Mouse (Mus musculus) natural killer cell, adult 2 months (primary cell): Measurements from ENCODE around the gene Snap29.

ENCODE experiments used
- DNase-seq, 2 experiments: peaks; one replicate each; pipeline ENCODE4 v3.0.0; 2022; ENCODE audit warnings: low spot score in 2 of 2

Snap29 gene

GRCm38 (mm10) chr16:17405736-17406443 is at the start of gene Snap29, which contains the start of gene Pi4ka:
Snap29 (plus strand) TSS chr16:17405986.
Pi4ka (minus strand) TSS chr16:17406314.
- peak; percentile 100 for DNase-seq

GRCm38 (mm10) chr16:17356031-17356430 is 49.8 kb upstream of the Snap29 start:
- DNase-seq = no peak

DNA sequence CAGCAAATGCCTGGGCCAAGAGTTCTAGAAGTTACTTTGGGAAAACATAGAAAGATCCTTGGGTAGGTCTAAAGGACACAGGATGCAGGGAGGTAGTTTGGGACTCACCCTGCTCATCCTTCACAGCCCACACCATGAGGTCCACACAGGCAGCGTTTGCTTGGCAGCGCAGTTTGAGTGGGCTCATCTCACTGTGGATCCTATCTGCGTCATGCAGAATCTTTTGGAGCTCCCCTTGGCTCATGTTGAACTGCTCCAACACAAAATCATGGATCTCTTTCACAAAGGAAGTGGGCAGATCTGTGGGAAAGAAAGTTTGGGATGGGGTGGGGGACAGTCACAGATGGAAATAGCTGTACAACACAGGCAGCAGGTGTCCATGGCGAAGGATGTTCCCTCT is 47.0 kb upstream of the Snap29 start:
- no peak for DNase-seq

DNA sequence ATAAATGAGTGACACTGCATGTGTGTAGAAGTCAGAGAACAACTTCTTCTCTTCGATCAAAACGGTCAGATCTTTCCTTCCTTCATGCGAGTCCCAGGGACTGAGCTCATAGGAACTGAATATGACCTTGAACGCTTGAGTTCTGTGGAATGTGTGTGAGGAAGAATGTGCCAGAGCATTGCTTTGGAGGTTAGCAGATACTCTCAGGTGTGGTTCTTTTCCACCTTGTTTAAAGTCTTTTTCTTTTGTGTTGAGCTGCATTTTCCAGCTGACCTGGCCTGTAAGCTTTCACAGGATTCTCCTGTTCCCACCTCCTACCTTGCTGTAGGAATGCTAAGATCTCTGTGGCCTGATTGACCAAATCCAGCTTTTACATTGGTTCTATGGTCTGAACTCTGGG is 23.5 kb upstream of the Snap29 start:
- no peak for DNase-seq

GRCm38 (mm10) chr16:17383594-17384326 is 22.0 kb upstream of the Snap29 start:
- DNase-seq = no peak

DNA sequence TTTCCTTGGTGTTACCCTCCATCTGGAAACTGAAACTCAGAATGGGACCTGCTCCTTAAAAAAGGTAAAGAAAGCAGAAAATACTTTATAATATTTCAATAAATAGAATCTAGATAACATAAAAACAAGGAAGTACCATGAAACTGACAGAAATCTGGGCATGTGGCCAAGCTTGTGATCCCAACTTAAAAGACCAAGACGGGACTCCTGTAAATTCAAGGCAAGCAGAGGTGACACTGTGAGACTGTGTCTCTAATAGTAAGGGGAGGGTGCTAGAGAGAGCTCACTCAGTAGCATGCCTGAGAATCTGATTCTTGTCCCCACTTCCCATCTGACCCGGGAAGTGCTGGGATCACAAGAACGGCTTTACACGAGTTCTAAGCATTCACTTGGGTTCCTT is 13.0 kb upstream of the Snap29 start:
- DNase-seq = no peak

GRCm38 (mm10) chr16:17402855-17403254 is 2.9 kb upstream of the Snap29 start:
- DNase-seq = peak; percentile 45 to 69

DNA sequence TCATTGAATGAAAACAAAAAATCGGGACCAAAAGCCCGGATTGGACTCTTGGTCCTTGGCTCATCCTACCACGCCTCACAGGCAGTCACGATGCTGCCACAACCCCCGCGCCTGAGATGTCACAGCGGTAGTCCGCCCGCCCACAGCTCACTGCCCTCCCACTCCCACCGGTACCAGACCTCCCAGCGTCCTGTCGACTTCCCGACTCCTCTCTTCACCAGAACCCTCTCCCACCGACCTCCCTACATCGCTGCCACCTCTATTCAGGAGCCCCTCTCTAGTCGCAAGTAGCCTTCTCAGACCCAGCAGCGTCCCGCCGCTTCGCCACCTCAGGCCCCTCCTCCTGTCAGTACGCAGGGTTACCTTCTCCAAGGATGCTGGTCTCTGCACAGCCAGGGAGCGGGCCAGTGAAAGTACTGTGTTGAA is 502 bp upstream of the Snap29 start:
- DNase-seq = no peak

DNA sequence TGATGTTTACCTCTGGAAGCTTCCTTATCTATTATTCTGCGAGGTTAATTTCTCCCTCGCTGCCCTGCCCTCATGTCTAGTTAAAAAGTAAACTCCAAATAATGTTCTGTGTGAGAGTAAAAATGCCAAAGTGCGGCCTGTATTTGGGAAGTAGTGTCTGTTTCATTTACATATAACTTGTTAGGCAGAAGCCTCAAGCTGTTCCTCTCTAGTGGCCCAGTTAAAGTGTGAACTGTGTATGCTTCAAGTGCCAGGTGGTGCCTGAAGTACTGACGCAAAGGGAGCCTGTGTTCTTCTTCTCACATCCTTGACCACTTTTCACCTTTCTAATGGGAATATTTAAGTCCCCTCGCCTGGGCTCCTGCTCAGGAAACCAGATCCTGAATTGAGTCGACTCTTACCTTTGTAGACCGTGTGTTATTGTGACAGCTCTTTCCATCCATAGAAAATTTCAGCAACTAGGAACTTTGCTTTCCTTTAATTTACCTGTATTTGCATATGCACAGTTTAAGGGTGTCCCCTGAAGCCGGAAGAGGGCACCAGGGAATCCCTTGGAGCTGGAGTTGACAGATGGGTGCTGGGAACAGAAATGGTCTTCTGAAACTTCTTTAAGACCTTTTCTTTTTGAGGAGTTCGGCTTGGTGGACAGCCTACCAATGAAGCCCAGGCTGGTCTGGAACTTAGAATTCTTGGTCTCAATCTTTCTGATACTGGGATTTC is 886 bp downstream of the Snap29 start:
- DNase-seq = peak; percentile 5 to 17

DNA sequence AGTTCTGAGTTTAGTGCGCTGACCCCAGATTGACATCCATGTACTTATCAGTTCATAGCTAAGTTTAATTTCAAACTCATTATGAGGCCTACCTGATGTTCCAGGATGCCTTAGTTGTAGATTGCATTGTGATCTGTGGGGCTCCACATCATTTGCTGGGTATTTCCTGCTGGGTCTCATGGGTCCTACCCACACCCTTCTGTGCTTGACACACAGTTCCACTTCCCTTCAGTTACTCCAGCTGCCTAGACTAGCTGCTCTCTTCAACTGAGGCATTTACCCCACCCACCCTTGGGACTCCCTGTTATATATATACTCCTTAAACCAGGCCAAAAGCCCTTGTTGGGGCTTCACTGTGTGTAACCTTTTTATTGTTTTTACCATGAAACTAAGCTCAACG is 3.3 kb downstream of the Snap29 start:
- DNase-seq = peak in 1 of 2 experiments; percentile 41

- DNase-seq = no peak
Measured at GRCm38 (mm10) chr16:17410209-17410608, 4.4 kb downstream of the Snap29 start.

DNA sequence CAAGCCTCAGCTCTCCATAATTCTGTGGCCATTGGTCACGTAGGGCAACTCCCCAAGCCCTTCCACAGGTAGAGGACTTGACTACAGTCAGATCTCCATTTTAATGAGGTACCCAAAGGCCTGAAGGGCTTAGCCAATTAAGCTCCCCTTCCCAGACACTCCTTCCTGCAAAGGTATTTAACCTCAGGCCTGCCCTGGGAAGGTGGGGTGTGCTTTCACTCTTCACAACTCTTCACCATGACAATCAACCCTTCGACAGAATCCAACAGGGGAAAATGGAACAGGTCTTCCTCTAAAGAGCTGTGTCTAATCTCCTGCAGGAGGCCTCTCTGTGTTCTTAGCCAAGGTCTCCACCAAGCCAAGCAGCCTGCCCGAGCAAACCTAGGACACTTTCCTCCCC is 17.2 kb downstream of the Snap29 start:
- DNase-seq = no peak

DNA sequence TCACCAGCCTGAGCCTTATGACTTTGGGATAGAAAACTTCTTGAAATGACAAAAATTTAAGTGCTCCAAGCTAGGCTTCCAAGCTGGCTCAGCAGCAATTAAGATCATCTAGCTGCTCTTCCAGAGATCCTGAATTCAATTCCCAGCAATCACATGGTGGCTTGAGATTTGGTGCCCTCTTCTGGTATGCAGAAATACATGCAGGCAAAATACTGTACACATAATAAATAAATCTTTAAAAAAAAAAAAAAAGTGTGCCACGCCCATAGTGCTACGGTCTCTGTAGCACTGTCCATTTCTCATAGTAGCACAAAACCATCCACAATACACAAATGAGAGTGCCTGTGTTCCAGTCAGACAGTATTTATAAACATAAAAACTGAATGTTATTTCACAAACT is 26.8 kb downstream of the Snap29 start:
- DNase-seq = no peak

DNA sequence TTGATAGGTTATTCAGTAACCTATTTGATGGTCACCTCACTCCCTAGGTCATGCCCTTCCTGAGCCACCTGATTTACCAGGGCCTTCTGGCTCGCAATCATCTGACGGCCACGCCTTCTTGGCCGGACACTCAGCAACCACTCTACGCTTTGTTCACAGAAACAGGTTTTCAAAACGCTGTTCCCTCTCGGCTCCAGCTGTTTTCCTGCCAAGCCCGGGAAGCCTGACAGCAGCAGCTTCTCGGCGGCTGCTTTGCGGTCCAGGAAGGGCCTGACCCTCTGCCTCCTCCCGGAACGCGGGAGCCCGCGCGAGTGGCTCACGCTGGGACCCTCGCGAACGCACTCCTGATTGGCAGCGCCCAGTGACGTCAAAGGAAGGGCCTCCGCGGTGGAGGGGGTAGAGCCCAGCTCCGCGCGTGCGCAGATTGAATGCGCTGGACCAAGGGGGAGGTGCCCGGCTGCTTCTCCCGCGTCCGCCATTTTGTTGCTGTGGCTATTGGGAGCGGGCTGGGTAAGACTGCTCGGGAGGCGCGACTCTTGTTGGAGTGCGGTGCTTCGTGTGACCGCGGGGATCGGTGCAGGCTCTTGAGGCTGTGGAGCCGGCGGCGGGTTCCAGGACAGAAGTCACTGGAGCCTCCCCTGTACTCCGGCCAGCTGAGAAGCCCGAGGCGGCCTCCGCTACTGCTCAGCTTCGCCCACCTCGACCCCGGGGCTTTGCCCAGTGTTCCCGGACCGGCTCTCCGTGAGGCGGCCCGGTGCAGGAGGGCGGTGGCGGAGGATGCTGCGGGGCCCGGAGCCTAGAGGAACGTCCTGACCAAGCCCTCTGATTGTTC is 46.0 kb downstream of the Snap29 start, which contains the start of gene Crkl:
TSS of gene Crkl (plus strand) at position 447 of the 832 bp plus-strand sequence.
- peak; percentile 97 for DNase-seq

GRCm38 (mm10) chr16:17452373-17452715 is 46.6 kb downstream of the Snap29 start:
- DNase-seq = no peak

DNA sequence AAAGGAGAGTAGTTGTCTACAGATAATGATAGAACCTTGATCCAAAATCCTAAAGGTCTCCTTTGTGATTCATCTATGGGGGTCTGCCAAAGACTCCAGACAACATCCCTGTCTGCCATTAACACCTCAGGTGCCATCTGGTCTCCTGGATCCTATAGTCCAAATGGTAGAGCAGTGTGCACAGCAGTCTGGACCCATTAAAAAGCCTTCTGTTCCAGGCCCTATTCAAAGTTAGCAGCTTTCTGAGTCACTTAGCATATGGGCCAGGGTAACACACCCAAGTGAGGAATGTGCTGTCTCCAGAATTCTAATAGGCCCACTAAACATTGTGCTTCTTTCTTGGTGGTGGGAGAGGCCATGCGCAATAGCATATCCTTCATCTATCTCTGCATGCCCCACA is 51.1 kb downstream of the Snap29 start:
- no peak for DNase-seq

- peak; percentile 13 to 53 for DNase-seq
Measured at GRCm38 (mm10) chr16:17460254-17460653, 54.5 kb downstream of the Snap29 start.

DNA sequence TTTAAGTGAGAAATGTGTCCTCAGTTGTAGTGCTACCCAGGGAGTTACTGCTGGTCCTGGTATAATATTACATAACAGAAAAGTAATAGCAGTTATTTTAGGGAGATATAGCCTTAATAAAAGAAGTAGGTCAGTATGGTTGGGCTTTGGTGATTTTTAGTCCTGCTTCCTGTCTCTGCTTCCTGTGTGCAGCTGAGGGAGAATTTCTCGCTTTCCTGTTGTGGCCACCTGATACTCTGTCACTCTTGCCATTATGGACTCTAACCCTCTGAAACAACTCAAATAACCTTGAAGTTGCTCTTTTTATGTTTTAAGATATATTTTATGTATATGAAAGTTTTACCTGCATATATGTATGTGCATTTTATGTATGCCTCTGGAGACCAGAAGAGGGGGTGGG is 55.8 kb downstream of the Snap29 start:
- peak in 1 of 2 experiments; percentile 5 for DNase-seq

DNA sequence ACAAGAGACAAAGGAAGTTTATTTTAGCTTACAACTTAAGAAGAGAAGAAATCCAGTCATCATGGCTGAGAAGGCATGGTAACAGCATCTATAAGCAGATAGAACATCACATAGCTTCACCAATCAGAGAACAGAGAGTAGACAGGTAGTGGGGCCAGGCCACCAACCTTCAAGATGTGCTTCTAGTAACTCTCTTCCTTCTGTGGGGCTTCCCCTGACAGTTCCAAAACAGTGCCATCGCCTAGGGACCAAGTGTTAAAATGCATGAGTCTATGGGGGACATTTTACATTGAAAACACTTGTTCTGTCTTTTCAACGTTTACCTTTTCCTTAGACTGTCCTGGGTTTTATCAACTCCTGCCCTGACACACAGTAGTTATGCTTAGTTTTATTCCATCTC is 57.4 kb downstream of the Snap29 start:
- DNase-seq = no peak

GRCm38 (mm10) chr16:17466875-17467663 is 61.3 kb downstream of the Snap29 start:
- no peak for DNase-seq

DNA sequence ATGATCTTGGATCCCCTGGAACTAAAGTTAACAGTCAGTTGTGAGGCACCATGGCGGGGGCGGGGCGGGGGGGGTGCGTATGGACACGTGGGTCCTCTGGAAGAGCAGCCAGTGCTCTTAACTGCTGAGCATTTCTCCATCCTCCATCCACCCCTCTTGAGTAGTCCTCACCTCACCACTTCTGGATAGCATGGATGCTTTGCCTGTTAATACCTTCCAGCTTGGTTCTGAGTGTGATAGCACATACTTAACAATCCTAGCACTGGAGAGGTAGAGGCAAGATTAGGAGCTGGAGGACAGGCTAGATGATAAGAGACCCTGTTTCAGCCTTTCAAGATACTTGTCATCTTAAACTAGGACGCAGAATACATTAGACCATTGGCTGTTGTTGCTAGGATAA is 66.7 kb downstream of the Snap29 start:
- DNase-seq = no peak
